Mouse (Mus musculus) midbrain, postnatal 0 days (tissue): ENCODE measurements at regions not wholly inside any gene's neighbourhood (a gene's known extent, or its start where the extent isn't known, plus 50 kb on each side); places are given as distances from the start of the nearest gene placed in this dataset.

Experiments
- ATAC-seq: fragments of 200-750 bp; cut with Nextera tagmentation; 2 replicates; pipeline ENCODE4 v1.8.0; 2017; ENCODE audit warnings: moderate number of reproducible peaks, mild to moderate bottlenecking, moderate TSS enrichment, moderate library complexity; ENCODE audit not compliant: low FRiP score
- DNase-seq: peaks from one replicate; pipeline ENCODE4 v3.0.0-alpha.2; 2015; ENCODE audit warnings: low spot score
- H3K27ac ChIP-seq: fragments of 300-500 bp; sonication (generic); 2 replicates; pipeline ENCODE4 v1.5.1; 2014; ENCODE audit warnings: low read depth, mild to moderate bottlenecking, low read length, mixed read lengths
- H3K27me3 ChIP-seq: fragments of 300-500 bp; sonication (generic); 2 replicates; pipeline ENCODE4 v1.6.1; 2014; ENCODE audit warnings: low read length, control low read depth, mixed read lengths; ENCODE audit not compliant: insufficient read depth
- H3K36me3 ChIP-seq: fragments of 300-500 bp; sonication (generic); 2 replicates; pipeline ENCODE4 v1.6.1; 2014; ENCODE audit warnings: low read length, control low read depth, mixed read lengths; ENCODE audit not compliant: insufficient read depth
- H3K4me1 ChIP-seq: fragments of 300-500 bp; sonication (generic); 2 replicates; pipeline ENCODE4 v1.6.1; 2014; ENCODE audit warnings: mild to moderate bottlenecking, control low read depth, antibody characterized with exemption, low read length, mixed read lengths; ENCODE audit not compliant: insufficient read depth
- H3K4me2 ChIP-seq: fragments of 300-500 bp; sonication (generic); 2 replicates; pipeline ENCODE4 v1.6.1; 2014; ENCODE audit warnings: low read depth, mild to moderate bottlenecking, low read length, mixed read lengths; ENCODE audit not compliant: poor library complexity, severe bottlenecking
- H3K4me3 ChIP-seq: fragments of 300-500 bp; sonication (generic); 2 replicates; pipeline ENCODE4 v1.5.1; 2014; ENCODE audit warnings: low read depth, mild to moderate bottlenecking, low read length, moderate library complexity
- H3K9ac ChIP-seq: fragments of 300-500 bp; sonication (generic); replicated peaks from 2 replicates; pipeline ENCODE4 v1.6.1; 2014; ENCODE audit warnings: mild to moderate bottlenecking, low read length, moderate library complexity, mixed read lengths; ENCODE audit not compliant: poor library complexity, severe bottlenecking
- H3K9me3 ChIP-seq: fragments of 300-500 bp; sonication (generic); 2 replicates; pipeline ENCODE4 v1.6.1; 2016; ENCODE audit warnings: low read length, control low read depth
- CTCF ChIP-seq: IDR thresholded peaks from 2 replicates; pipeline ENCODE4 v1.5.1; 2016; ENCODE audit warnings: antibody characterized with exemption, mild to moderate bottlenecking
- WGBS: fragments of 180-500 bp; shearing (Covaris S2); extraction: QIAGEN DNeasy Blood & Tissue Kit; methylation state at CpG from one replicate; pipeline ENCODE4 v1.1.7; 2014; 5-methylcytosine and 5-hydroxymethylcytosine counted together

DNA sequence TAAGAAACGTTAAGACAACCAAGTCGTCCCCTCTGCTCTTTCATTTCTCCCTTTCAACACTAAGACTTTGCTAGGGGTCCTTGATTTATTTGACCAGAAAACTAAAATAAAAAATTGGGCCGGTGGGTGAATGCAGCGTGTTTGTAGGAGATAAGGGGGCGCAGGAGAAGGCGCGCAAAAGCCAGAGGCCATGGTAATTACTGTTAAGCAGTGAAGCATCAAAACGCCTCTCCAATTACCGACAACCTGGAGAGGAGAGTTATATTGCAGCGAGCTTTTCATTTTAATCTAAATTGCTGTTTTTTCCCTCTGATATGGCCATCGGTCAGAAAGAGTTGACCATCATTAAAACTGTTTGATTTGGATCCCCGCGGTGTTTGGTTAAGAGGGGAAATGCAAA, 168.9 kb downstream of the Foxa2 start:
- H3K9me3 ChIP-seq: no peaks in the 10 kb centered on the region
- TF ChIP-seq CTCF: no peak
- WGBS: 16% methylated on average over 13 of the region's 13 CpGs
- no peak overlapping the region for H3K4me3 ChIP-seq
- H3K4me2 ChIP-seq: no peak overlapping the region
- H3K36me3 ChIP-seq: no peaks in the 10 kb centered on the region
- ATAC-seq: no peak
- no peak overlapping the region for H3K27ac ChIP-seq
- no peak overlapping the region for H3K9ac ChIP-seq
- no peak for DNase-seq
- peaks cover 10% of the 10 kb centered on the region; the same call in 1 of the 2 replicates for H3K4me1 ChIP-seq
- H3K27me3 ChIP-seq: no peaks in the 10 kb centered on the region

DNA sequence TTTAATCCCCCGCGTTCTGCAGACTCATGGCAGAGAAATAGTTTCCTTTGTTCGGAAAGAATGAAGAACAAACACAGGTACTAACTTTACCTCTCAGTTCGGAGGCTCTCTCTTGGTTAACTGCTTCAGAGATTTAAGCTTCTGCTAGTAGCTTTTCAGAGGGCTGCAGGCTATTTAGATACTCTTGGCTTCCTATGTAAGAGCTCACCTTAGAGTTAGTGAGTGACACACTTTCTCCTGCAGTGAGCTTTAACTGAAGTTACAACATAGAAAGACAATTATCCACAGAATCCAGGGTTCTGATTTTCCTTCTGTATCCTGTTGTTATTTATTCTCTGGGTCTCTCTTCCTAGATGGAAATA, 169.2 kb downstream of the Foxa2 start:
- H3K36me3 ChIP-seq: no peaks in the 10 kb centered on the region
- peak overlapping the region; percentile 58 for H3K4me2 ChIP-seq
- TF ChIP-seq CTCF: no peak
- peaks cover 10% of the 10 kb centered on the region; the same call in 1 of the 2 replicates for H3K4me1 ChIP-seq
- no peaks in the 10 kb centered on the region for H3K27me3 ChIP-seq
- H3K27ac ChIP-seq: no peak overlapping the region
- H3K9ac ChIP-seq: no peak overlapping the region
- H3K9me3 ChIP-seq: no peaks in the 10 kb centered on the region
- ATAC-seq: 0 out of 2 replicates have a peak, but pooled peaks have one; percentile 4
- 3% methylated on average over 4 of the region's 4 CpGs for WGBS
- H3K4me3 ChIP-seq: peak overlapping the region; percentile 33
- peak; percentile 3 for DNase-seq

DNA sequence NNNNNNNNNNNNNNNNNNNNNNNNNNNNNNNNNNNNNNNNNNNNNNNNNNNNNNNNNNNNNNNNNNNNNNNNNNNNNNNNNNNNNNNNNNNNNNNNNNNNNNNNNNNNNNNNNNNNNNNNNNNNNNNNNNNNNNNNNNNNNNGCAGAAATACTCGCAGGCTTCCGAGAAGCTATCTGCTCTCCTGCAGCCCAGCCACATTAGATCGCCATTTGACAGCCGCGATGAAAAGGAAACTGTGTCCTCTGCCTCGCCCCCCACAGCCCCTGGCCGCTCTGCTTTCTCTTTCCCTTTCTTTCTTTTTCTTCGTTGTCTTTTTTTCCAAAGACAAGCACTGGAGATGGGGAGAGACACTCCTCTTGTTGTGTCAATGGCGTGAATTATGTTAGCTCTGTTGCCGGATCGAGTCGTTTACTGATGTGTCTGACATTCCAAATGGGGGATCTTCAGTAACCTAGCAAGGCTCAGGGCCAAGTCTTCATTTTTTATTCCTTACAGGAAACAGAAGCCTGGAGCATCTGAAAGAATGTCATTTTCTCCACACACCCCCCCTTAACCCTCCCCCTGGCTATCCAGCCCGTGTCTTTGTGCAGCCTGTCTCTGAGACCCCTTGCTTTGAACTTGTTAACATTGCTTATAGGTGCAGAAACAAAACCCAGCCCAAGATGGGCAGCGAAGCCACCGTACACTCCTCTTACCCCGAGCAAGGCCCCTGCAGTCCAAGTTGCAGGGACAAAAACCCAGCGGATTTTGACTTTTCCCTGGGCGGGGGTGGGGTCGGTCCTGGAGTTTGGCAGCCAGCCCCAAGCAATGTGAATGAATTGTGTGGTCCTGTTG, 169.8 kb downstream of the Foxa2 start:
- H3K27ac ChIP-seq: peak overlapping the region; percentile 2; the same call in 1 of the 2 replicates

DNA sequence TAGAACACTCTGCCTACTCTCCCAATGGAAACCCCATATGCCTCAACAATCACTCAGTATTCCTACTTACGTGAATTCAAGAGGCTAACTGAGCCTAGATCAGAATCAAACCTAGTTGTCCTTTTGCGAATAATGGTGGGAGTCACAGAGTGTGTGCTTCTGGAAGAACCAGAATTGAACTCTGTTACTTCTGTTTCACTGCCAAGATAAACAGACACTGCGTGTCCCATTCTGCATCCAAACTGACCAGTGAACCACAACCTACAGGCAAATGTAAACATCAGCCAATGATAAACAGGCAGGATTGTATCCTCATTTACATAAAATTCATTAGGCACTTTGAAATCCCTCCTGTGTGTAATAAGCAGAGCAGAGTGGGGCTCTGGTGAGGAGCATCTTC, 173.8 kb downstream of the Foxa2 start:
- no peaks in the 10 kb centered on the region for H3K36me3 ChIP-seq
- no peak overlapping the region for H3K4me3 ChIP-seq
- H3K4me2 ChIP-seq: no peak overlapping the region
- no peak for ATAC-seq
- no peak overlapping the region for H3K9ac ChIP-seq
- H3K27ac ChIP-seq: no peak overlapping the region
- TF ChIP-seq CTCF: no peak
- no peaks in the 10 kb centered on the region for H3K9me3 ChIP-seq
- WGBS: 92% methylated on average over 3 of the region's 3 CpGs
- no peak for DNase-seq
- H3K4me1 ChIP-seq: peaks cover 10% of the 10 kb centered on the region; the same call in 1 of the 2 replicates
- no peaks in the 10 kb centered on the region for H3K27me3 ChIP-seq

More for the DNA sequence above, 169.8 kb downstream of the Foxa2 start:
- no peak for TF ChIP-seq CTCF
- 3% methylated on average over 19 of the region's 19 CpGs for WGBS
- H3K4me3 ChIP-seq: peak overlapping the region; percentile 33
- peak overlapping the region; percentile 54 for H3K9ac ChIP-seq
- peaks cover 10% of the 10 kb centered on the region; the same call in 1 of the 2 replicates for H3K4me1 ChIP-seq
- H3K27me3 ChIP-seq: no peaks in the 10 kb centered on the region
- DNase-seq (peak; percentile 33), ATAC-seq (peak; percentile 59)
- no peaks in the 10 kb centered on the region for H3K36me3 ChIP-seq
- no peaks in the 10 kb centered on the region for H3K9me3 ChIP-seq
- H3K4me2 ChIP-seq: peak overlapping the region; percentile 58

DNA sequence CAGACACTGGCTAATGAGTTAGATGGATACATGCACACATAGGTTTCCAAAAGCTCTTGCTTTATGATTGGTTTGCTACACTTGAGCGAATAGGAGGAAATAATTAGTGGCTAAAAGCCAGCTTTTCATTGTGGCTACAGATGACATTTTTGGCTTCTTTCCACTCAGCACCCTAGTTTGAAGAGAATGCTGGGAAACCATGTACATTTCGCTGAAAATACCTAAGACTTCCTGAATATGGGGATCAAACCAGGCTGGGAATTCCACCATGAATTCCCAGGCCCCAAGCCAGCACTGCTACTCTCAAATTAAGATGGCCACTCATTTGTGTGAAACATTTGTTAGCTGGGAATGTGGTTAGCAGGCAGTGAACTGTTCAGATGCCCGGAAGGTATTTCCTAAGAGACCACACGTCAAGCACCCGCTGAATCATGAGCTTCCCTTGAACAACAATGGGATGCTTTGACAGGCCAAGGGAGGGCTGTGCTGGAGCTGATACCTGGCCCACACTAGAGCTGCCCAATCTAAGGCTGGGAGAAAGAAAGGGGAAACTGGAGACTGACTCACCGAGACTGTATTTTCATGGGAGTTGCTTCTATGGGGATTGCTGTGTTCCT, 195.5 kb downstream of the Foxa2 start:
- TF ChIP-seq CTCF: no peak
- Histone ChIP-seq H3K27ac (no peak overlapping the region), H3K4me2 (no peak overlapping the region), H3K36me3 (no peaks in the 10 kb centered on the region), H3K4me1 (no peaks in the 10 kb centered on the region), H3K4me3 (no peak overlapping the region), H3K9ac (no peak overlapping the region), H3K27me3 (no peaks in the 10 kb centered on the region), H3K9me3 (no peaks in the 10 kb centered on the region)
- no peak for ATAC-seq
- DNase-seq: no peak
- WGBS: 92% methylated on average over 6 of the region's 6 CpGs
